Mouse (Mus musculus): ENCODE measurements around the gene Rab30.
"Not testable (repeated sequence)": the region's sequence is repeated elsewhere in the genome, so short reads cannot be mapped to it uniquely, and the experiment has no call there.

Gene Rab30

DNA sequence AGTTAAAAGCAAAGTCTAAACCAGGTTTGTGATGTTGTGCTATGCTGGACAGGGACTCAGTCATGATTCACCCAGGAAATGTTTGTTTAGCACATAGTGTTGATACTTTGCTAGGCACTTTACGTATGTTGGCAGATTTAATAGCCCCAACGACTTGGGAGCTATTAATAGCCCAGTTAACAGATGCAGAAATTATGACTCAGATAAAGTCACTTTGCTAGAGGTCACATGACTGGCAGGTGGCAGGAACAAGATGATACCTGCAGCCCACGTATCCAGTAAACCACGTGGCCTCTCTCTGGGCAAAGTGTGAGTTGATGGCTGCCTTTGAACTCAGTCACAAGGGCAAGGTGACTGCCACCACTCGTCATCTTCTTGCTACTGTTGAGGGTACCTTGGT is 16.7 kb downstream of the Rab30 start:
- no peak for DNase-seq

- no peak for DNase-seq
Measured at GRCm38 (mm10) chr7:92760651-92761050, 19.2 kb downstream of the Rab30 start.

DNA sequence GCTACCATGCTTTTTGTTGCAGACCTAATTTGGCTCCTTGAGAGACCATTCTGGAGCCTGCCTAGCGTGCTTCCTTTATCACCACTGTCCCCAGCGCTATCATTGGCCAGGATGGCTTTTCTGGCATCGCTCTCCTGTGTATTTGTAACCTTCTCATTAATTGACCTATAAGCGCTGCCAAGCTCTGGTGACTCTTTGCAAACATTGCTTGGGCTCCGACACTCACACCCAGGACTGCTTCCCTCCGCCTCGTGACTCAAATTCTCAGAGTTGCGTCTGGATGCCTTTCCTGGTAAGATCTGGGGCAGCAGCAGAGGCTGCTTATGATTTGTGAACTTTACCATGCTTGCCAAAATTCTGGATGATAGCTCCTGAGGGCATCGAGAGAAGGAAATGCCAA is 19.8 kb downstream of the Rab30 start:
- DNase-seq, result no peak

DNA sequence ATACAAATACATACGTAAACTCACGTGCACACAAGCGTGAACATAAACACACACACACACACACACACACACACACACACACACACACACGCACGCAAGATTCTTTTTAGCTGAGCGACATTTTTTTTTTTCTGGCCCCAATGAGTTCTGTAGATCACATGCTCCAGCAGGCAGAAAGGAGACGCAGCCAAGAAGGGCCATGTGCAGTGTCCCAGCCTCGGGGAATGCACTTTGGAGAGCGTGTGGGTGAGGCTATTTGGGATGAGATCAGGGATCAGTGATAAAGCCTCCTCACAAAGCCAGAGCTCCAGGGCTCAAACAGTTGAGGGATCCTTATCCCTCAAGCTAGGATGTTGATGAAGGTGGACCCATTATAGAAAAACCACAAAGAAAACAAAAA is 24.0 kb downstream of the Rab30 start:
- peak; percentile 16 for DNase-seq

DNA sequence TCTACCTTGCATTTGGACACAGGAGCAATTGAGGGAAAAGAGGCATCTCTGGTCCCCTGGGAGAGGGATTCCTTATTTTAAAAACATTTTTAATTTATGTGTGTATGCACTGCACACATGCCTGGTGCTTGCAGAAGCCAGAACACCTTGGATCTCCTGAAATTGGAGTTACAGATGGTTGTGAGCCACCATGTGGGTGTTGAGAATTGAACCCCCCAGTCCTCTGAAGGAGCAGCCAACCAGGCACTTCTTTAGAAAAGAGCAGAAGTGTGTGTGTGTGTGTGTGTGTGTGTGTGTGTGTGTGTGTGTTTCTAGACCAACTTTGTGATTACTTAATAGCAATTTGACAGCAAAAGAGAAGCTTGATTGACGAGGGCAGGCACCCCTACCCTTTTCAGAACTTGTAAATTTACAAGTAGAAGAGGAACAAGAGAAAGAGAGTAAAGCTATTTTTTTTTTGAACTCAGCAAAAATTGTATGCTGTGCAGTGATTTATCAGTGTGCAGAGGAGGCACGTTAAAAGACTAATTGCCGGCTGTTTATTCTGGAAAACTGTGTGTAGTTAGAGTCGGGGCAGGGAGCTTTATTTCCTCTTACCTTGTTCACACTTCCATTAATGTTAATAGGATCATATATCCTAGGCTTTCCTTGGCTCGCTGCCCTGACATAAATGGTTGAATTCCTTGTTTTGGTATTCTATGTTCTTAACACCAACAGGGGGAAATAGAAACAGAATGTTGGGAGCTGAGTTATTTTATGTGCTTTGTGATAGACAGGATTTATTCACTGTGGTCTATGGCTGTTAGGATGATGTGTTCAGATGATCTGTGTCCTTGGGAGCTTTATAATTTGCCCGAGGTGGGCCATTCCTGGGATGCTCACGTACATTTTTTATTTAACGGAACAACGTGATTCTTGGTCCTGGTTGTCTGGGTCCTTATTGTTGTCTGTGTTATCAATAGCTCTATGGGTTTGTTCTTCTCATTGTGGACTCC is 25.0 kb downstream of the Rab30 start:
- DNase-seq, result no peak

DNA sequence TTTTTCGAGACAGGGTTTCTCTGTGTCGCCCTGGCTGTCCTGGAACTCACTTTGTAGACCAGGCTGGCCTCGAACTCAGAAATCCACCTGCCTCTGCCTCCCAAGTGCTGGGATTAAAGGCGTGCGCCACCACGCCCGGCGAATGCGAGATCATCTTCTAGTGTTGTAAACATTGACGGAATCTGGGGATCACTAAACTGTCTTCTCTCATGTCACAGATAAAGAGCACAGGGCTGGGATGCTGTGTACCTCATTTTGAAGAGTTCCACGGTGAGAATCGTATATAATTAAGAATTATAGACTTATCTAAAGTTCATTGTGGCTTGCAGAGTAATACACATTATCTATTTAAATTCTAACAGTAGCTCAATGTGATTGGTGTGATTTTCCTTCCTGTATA is 26.7 kb downstream of the Rab30 start:
- not testable (repeated sequence) for DNase-seq

GRCm38 (mm10) chr7:92768859-92769258 is 27.5 kb downstream of the Rab30 start:
- peak; percentile 35 for DNase-seq

DNA sequence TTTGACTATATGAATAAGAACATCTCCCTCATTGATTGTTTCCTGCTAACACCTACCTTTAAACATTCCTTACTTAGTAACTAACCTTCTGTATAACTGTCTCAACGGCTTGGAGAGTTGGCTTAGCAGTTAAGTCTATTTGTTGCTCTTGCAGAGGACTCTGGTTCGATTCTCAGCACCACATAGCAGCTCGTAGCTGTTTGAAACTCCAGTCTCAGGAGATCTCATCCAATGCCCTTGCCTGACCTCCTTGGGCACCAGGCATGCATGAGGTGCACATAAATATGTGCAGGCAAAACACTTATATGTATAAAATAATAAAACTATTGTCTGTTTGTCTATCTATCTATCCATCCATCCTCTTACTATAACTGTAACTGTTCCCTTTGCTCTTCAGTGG is 31.6 kb downstream of the Rab30 start:
- DNase-seq, result no peak

GRCm38 (mm10) chr7:92773596-92773995 is 32.2 kb downstream of the Rab30 start:
- DNase-seq, result no peak

DNA sequence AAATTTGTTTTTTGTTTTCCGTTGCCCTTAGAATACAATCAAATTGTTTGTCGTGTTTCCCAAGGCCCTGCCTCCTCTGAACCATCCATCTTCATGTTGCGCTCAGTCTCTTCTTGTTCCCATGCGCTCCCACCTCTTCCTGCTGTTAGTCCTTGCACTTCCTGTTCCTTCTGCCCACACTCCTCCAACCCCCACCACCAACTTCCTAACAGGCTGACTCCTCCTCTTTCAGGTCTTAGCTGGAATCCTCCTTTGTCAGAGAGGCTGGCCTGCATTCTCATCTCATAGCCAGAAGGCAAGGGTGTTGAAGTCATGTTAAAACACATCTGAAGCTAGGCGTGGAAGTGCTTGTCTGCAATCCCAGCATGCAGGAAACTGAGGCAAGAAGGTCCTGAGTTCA is 33.3 kb downstream of the Rab30 start:
- peak; percentile 8 for DNase-seq

GRCm38 (mm10) chr7:92775703-92776102 is 34.3 kb downstream of the Rab30 start:
- no peak for DNase-seq

DNA sequence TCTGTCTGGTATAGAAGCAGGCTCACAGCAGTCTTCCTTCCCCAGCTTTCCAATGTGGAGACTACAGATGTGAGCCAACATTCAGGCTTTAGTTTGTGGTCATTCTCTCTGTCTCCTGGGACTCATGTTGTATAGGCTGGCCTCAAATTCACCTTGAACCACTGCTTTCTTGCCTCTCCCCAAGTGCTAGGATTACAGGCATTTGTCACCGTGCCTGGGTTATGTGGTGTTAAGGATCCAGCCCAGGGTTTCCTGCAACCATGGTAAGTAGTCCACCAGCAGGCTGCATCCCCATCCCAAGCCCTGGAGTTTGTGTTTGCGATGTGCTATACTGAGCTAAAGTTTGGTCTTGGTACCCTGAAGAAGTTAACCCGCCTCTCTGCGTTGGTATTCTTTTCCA is 35.2 kb downstream of the Rab30 start:
- DNase-seq, result no peak

- DNase-seq, result peak; percentile 42
Measured at GRCm38 (mm10) chr7:92777108-92777973, 35.9 kb downstream of the Rab30 start.

DNA sequence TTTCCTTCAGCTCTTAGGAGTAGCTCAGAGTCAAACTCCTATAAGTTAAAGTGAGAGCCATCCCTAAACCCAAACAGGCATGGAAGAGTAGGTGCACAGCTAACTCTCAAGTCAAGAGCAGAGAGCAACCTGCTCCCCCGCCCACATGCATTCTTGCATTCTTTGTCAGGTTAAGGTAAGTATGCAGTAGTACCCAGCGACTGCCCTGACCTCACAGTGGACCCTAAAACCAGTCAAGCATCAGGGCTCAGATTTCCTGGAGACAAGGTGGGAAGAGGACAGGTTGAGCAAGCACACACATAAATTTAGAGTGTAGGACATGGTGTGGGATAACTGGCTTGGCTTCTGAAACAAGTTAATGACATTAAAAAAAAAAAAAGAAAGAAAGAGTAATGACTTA is 37.7 kb downstream of the Rab30 start:
- no peak for DNase-seq

- no peak for DNase-seq
Measured at GRCm38 (mm10) chr7:92781361-92781760, 40.0 kb downstream of the Rab30 start.

GRCm38 (mm10) chr7:92781948-92782347 is 40.5 kb downstream of the Rab30 start:
- DNase-seq, result no peak

- DNase-seq, result no peak
Measured at GRCm38 (mm10) chr7:92782511-92782910, 41.1 kb downstream of the Rab30 start.

DNA sequence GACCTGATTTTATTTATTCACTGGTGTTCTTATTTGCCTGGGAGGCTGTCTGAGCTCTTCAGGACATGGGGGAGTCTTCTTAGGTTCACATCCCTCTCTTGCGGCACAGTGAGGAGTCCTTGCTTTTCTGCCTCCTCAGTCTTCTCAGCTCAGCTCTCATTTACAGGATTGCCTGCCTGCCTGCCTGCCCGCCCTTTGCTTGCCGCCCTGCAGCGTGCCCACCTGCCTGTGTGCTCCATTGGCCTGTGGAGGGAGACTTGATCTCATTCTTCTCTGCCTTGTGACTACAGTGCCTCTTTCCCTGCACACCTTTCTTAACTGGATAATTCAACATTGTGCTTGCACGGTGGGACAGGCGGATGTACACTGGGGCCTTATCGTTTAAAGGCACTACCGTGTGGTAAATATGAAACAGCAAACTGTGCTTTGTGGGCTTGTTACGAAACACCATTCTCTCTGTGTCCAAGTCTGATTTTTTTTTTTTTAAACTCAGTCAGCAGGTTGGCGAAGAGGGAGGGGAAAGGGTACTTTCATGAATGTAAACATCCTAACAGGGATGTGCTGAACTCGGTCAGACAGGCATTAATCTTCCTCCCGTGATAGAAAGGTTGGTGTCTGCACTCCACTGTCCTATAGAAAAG is 41.9 kb downstream of the Rab30 start:
- no peak for DNase-seq

DNA sequence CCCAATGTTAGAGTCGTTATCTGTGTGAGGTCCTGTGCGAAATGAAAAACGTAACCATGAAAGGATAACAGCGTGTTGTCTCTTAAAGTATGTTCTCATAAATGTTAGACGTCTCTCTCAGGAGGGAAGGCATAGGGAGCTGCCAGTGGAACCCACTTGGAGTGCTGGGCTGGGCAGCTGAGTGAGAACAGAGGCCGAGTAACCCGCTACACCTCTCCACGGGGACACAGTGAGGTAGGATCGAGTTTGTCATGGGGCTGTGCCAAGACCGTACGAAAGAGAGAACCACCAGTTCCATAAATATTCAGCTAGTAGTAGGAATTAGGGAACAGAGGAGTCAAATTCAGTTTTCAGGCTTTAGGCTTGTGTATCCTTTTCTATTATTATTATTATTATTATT is 42.5 kb downstream of the Rab30 start:
- DNase-seq, result no peak

GRCm38 (mm10) chr7:92795749-92796148 is 54.3 kb downstream of the Rab30 start:
- no peak for DNase-seq

DNA sequence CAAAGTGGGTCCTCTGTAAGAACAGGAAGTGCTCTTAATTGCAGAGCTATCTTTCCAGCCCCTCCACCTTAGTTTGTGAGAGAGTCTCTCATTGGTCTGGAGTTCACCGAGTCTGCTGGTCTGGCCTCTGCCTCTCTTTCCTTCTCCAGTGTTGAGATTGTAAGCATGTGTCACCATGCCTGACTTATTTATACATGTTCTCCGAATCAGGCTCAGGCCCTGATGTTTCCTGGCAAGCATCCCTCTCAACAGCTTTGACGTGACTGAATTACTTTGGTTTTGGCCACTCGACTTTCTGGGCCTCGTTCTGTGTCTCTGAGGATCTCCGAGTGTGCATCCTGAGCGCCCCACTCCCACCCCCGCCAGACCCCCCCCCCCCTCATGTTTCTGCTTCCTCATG is 55.4 kb downstream of the Rab30 start:
- peak; percentile 30 for DNase-seq

DNA sequence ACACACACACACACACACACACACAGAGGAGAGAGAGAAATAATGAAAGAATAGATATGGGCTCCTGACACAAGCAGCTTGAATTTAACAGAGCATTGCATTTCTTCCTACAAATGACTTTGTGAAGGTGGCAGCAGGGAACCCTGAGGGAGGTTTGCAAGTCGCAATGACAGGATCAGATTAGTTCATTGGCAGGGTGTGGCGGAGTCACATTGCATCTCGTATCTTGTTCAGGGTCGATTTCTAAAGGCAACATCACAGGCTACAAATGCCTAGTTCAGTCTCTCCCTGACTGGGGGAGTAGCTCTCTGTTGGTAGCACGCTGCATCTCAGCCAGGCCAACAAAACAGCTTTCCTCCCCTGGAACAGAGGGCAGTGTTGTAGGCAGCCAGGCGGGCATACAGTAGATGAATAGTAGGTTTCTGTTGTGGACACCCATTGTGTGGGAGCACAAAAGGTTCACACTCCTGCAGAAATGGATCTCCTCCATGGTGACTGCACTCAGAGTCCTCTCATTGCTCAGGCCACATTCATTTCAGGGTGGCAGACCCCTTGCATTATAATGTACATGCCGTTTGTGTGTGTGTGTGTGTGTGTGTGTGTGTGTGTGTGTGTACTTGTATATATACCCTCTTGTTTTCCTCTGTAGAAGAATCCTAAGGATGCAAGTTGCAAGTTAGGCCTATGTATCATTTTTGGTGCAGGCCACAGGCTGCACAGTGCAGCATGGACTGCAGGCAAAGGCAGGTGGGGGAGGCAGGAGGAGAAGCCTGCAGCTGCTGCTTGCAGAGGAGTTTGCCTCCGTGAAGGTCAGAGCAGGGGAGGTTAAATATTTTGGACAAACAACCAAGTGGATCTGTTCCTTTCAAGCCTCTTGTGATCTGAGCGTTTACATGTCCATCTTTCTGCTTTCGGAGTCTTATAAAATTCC is 58.5 kb downstream of the Rab30 start:
- DNase-seq, result no peak
